Mouse (Mus musculus) lung, postnatal 0 days (tissue): ENCODE results near the gene Hs6st1. TPM values are rescaled to one million over a fixed set of nuclear protein-coding genes. Genes with fewer than 3 reads are reported as not detected.
A peak's percentile ranks its signal among the peaks of the same experiment; 100 is the strongest.

Source experiments
- ATAC-seq: fragments of 200-750 bp; cut with Nextera tagmentation; 2 replicates; pipeline ENCODE4 v1.8.0; 2017; ENCODE audit warnings: moderate library complexity
- DNase-seq: peaks from one replicate; pipeline ENCODE4 v3.0.0-alpha.2; 2016; ENCODE audit warnings: low spot score
- H3K27ac ChIP-seq: fragments of 300-500 bp; sonication (generic); 2 replicates; pipeline ENCODE4 v1.5.1; 2014; ENCODE audit warnings: antibody characterized with exemption, mild to moderate bottlenecking, low read length, mixed read lengths
- H3K27me3 ChIP-seq: fragments of 300-500 bp; sonication (generic); replicated peaks from 2 replicates; pipeline ENCODE4 v1.6.1; 2014; ENCODE audit warnings: low read length, mixed read lengths; ENCODE audit not compliant: insufficient read depth
- H3K36me3 ChIP-seq: fragments of 300-500 bp; sonication (generic); 2 replicates; pipeline ENCODE4 v1.6.1; 2014; ENCODE audit warnings: low read length, mixed read lengths; ENCODE audit not compliant: insufficient read depth
- H3K4me1 ChIP-seq: fragments of 300-500 bp; sonication (generic); 2 replicates; pipeline ENCODE4 v1.6.1; 2014; ENCODE audit warnings: antibody characterized with exemption, low read depth, low read length, mixed read lengths; ENCODE audit not compliant: insufficient read depth
- H3K4me2 ChIP-seq: fragments of 300-500 bp; sonication (generic); replicated peaks from 2 replicates; pipeline ENCODE4 v1.6.1; 2014; ENCODE audit warnings: low read depth, mild to moderate bottlenecking, low read length, moderate library complexity, mixed read lengths
- H3K4me3 ChIP-seq: fragments of 300-500 bp; sonication (generic); 2 replicates; pipeline ENCODE4 v1.5.1; 2014; ENCODE audit warnings: low read depth, low read length
- H3K9ac ChIP-seq: fragments of 300-500 bp; sonication (generic); replicated peaks from 2 replicates; pipeline ENCODE4 v1.6.1; 2014; ENCODE audit warnings: low read depth, mild to moderate bottlenecking
- H3K9me3 ChIP-seq: fragments of 300-500 bp; sonication (generic); 2 replicates; pipeline ENCODE4 v1.6.1; 2016; ENCODE audit warnings: low read length, mixed read lengths
- CTCF ChIP-seq: IDR thresholded peaks from 2 replicates; pipeline ENCODE4 v1.5.1; 2016; ENCODE audit warnings: antibody characterized with exemption, mild to moderate bottlenecking
- EP300 ChIP-seq: IDR thresholded peaks from 2 replicates; pipeline ENCODE4 v1.6.1; 2016; ENCODE audit warnings: antibody characterized with exemption, mild to moderate bottlenecking, control low read depth
- WGBS: fragments of 180-500 bp; shearing (Covaris S2); extraction: QIAGEN DNeasy Blood & Tissue Kit; methylation state at CpG from one replicate; pipeline ENCODE4 v1.1.7; 2014; 5-methylcytosine and 5-hydroxymethylcytosine counted together
- polyA plus RNA-seq: library from polyadenylated mRNA; unstranded; fragments of >200 nt; fragmentation: Nextera tagmentation; extraction: Ambion mirVana; gene quantifications from 2 replicates; pipeline ENCODE4 v1.2.1, GENCODE M21; 2015

The Hs6st1 gene
- polyA plus RNA-seq, 1 experiment from 2014 or later, result 4.9 TPM

- H3K9me3 ChIP-seq, result no peaks in the 10 kb centered on the region
- 53% methylated on average over 11 of the region's 11 CpGs for whole genome bisulfite sequencing
- no peaks in the 10 kb centered on the region for H3K27me3 ChIP-seq
- H3K4me1 ChIP-seq, result peaks cover 15% of the 10 kb centered on the region; the same call in 1 of the 2 replicates
- no peaks in the 10 kb centered on the region for H3K36me3 ChIP-seq
- no peak overlapping the region for H3K27ac ChIP-seq
- no peak overlapping the region for H3K4me2 ChIP-seq
- no peak overlapping the region for H3K4me3 ChIP-seq
- ATAC-seq (no peak), DNase-seq (no peak)
- H3K9ac ChIP-seq, result no peak overlapping the region
- TF ChIP-seq EP300, result no peak
- no peak for TF ChIP-seq CTCF
Observed at GRCm38 (mm10) chr1:36072588-36073556, 4.7 kb downstream of the Hs6st1 start.

- Histone ChIP-seq H3K36me3 (no peaks in the 10 kb centered on the region), H3K9me3 (no peaks in the 10 kb centered on the region), H3K4me3 (no peak overlapping the region), H3K27me3 (no peaks in the 10 kb centered on the region), H3K4me2 (no peak overlapping the region), H3K9ac (no peak overlapping the region), H3K27ac (no peak overlapping the region), H3K4me1 (peaks cover 20% of the 10 kb centered on the region)
- WGBS, result 89% methylated on average over 8 of the region's 8 CpGs
- no peak for TF ChIP-seq CTCF
- TF ChIP-seq EP300, result no peak
- ATAC-seq (no peak), DNase-seq (no peak)
Observed at GRCm38 (mm10) chr1:36073566-36073965, 5.4 kb downstream of the Hs6st1 start.

GRCm38 (mm10) chr1:36074197-36074596 lies 6.0 kb downstream of the Hs6st1 start:
- no peak overlapping the region for H3K9ac ChIP-seq
- H3K27me3 ChIP-seq, result no peaks in the 10 kb centered on the region
- H3K36me3 ChIP-seq, result no peaks in the 10 kb centered on the region
- no peak overlapping the region for H3K4me3 ChIP-seq
- no peak for TF ChIP-seq EP300
- no peak for TF ChIP-seq CTCF
- WGBS, result 93% methylated on average over 5 of the region's 5 CpGs
- ATAC-seq (no peak), DNase-seq (no peak)
- H3K27ac ChIP-seq, result no peak overlapping the region
- H3K4me1 ChIP-seq, result peaks cover 20% of the 10 kb centered on the region
- no peaks in the 10 kb centered on the region for H3K9me3 ChIP-seq
- no peak overlapping the region for H3K4me2 ChIP-seq

GRCm38 (mm10) chr1:36074968-36075367 lies 6.8 kb downstream of the Hs6st1 start:
- Histone ChIP-seq H3K9ac (no peak overlapping the region), H3K4me2 (no peak overlapping the region), H3K4me1 (peaks cover 20% of the 10 kb centered on the region), H3K27me3 (no peaks in the 10 kb centered on the region), H3K4me3 (no peak overlapping the region), H3K36me3 (no peaks in the 10 kb centered on the region), H3K27ac (no peak overlapping the region), H3K9me3 (no peaks in the 10 kb centered on the region)
- DNase-seq (no peak), ATAC-seq (no peak)
- TF ChIP-seq EP300 (no peak), CTCF (no peak)
- WGBS, result 79% methylated on average over 7 of the region's 7 CpGs

GRCm38 (mm10) chr1:36075652-36076051 lies 7.5 kb downstream of the Hs6st1 start:
- H3K9ac ChIP-seq, result no peak overlapping the region
- H3K27ac ChIP-seq, result no peak overlapping the region
- peaks cover 20% of the 10 kb centered on the region for H3K4me1 ChIP-seq
- H3K4me2 ChIP-seq, result no peak overlapping the region
- TF ChIP-seq EP300 (no peak), CTCF (no peak)
- no peaks in the 10 kb centered on the region for H3K36me3 ChIP-seq
- DNase-seq (no peak), ATAC-seq (0 out of 2 replicates have a peak, but pooled peaks have one; percentile 8)
- H3K9me3 ChIP-seq, result no peaks in the 10 kb centered on the region
- WGBS, result 70% methylated on average over 5 of the region's 5 CpGs
- no peak overlapping the region for H3K4me3 ChIP-seq
- H3K27me3 ChIP-seq, result no peaks in the 10 kb centered on the region

GRCm38 (mm10) chr1:36077084-36077483 lies 8.9 kb downstream of the Hs6st1 start:
- DNase-seq (no peak), ATAC-seq (no peak)
- Histone ChIP-seq H3K4me3 (no peak overlapping the region), H3K36me3 (no peaks in the 10 kb centered on the region), H3K9ac (no peak overlapping the region), H3K4me2 (no peak overlapping the region), H3K4me1 (peaks cover 8% of the 10 kb centered on the region), H3K27ac (no peak overlapping the region), H3K9me3 (no peaks in the 10 kb centered on the region), H3K27me3 (no peaks in the 10 kb centered on the region)
- 84% methylated on average over 6 of the region's 6 CpGs for WGBS
- no peak for TF ChIP-seq EP300
- no peak for TF ChIP-seq CTCF
